Mouse (Mus musculus) forebrain, embryonic 15.5 days (tissue): ENCODE results near the gene Nup214. TPM values are rescaled to one million over a fixed set of nuclear protein-coding genes. Genes with fewer than 3 reads are reported as not detected.
A peak's percentile ranks its signal among the peaks of the same experiment; 100 is the strongest.
"Not testable (repeated sequence)": the region's sequence is repeated elsewhere in the genome, so short reads cannot be mapped to it uniquely, and the experiment has no call there.

Source experiments
- ATAC-seq: fragments of 200-750 bp; cut with Nextera tagmentation; replicated peaks from 2 replicates; pipeline ENCODE4 v1.8.0; 2017; ENCODE audit warnings: mild to moderate bottlenecking, moderate TSS enrichment, moderate library complexity
- H3K27ac ChIP-seq: fragments of 300-500 bp; sonication (generic); replicated peaks from 2 replicates; pipeline ENCODE4 v1.5.1; 2015; ENCODE audit warnings: mild to moderate bottlenecking, inconsistent platforms
- H3K27me3 ChIP-seq: fragments of 300-500 bp; sonication (generic); 2 replicates; pipeline ENCODE4 v1.6.1; 2015; ENCODE audit warnings: inconsistent platforms
- H3K36me3 ChIP-seq: fragments of 300-500 bp; sonication (generic); 2 replicates; pipeline ENCODE4 v1.6.1; 2015; ENCODE audit warnings: mild to moderate bottlenecking, inconsistent platforms
- H3K4me1 ChIP-seq: fragments of 300-500 bp; sonication (generic); 2 replicates; pipeline ENCODE4 v1.6.1; 2015; ENCODE audit warnings: inconsistent platforms
- H3K4me2 ChIP-seq: fragments of 300-500 bp; sonication (generic); replicated peaks from 2 replicates; pipeline ENCODE4 v1.6.1; 2015; ENCODE audit warnings: mild to moderate bottlenecking, inconsistent platforms
- H3K4me3 ChIP-seq: fragments of 300-500 bp; sonication (generic); 2 replicates; pipeline ENCODE4 v1.5.1; 2015; ENCODE audit warnings: mild to moderate bottlenecking, inconsistent platforms
- H3K9ac ChIP-seq: fragments of 300-500 bp; sonication (generic); replicated peaks from 2 replicates; pipeline ENCODE4 v1.6.1; 2015; ENCODE audit warnings: mild to moderate bottlenecking, inconsistent platforms
- H3K9me3 ChIP-seq: fragments of 300-500 bp; sonication (generic); 2 replicates; pipeline ENCODE4 v1.6.1; 2016; ENCODE audit warnings: inconsistent platforms
- WGBS: fragments of 180-500 bp; shearing (Covaris S2); methylation state at CpG from one replicate; pipeline ENCODE4 v1.1.7; 2015; ENCODE audit warnings: mixed read lengths; 5-methylcytosine and 5-hydroxymethylcytosine counted together
- polyA plus RNA-seq: library from polyadenylated mRNA; unstranded; fragments of >200 nt; fragmentation: Nextera tagmentation; extraction: Ambion mirVana; gene quantifications from 2 replicates; pipeline ENCODE4 v1.2.1, GENCODE M21; 2015

Nup214 gene
- polyA plus RNA-seq, 1 experiment from 2014 or later = 72.9 TPM

DNA sequence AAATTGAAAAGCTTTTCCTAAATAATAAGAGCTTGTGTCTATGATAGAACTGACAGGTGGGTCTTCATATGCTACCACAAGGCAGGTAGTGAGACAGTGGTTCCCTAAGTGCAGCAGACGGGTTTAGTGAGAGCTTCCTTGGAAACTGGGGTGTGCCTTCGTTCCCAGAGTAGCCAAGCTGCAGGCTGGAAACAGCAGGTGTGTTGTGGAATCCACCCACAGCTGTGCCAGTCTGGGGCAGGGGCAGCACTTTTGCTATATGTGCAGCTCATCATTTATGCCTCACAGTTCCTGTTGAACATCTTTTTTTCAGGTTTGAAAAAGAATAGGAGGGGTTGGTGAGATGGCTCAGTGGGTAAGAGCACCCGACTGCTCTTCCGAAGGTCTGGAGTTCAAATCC, 50.1 kb downstream of the Nup214 start:
- WGBS = 87% methylated on average over 4 of the region's 4 CpGs
- Histone ChIP-seq H3K9ac (no peak overlapping the region), H3K4me1 (no peaks in the 10 kb centered on the region), H3K27me3 (no peaks in the 10 kb centered on the region), H3K4me3 (no peak overlapping the region), H3K36me3 (peaks cover 80% of the 10 kb centered on the region), H3K4me2 (no peak overlapping the region), H3K27ac (no peak overlapping the region), H3K9me3 (no peaks in the 10 kb centered on the region)
- no peak for ATAC-seq

DNA sequence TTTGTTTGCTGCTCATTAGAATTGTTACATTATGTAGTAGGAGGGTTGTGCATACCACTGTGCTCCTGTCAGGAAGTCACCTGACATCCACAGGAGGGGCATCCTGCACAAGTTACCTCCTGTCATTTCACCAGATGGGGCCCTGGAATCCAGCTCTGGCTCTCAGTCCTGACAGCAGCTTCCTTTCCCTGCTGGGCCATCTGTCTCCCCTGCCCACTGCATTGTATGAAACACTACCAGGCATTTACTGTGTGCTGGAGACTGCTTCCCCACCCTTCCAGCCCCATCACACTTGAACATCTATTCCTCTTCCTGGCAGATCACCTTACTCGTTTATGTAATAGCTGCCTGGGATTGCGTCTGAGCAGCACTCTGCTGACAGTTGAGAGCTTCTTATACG, 55.4 kb downstream of the Nup214 start:
- Histone ChIP-seq H3K4me2 (no peak overlapping the region), H3K27ac (peak overlapping the region; percentile 28; the same call in 1 of the 2 replicates), H3K9me3 (no peaks in the 10 kb centered on the region), H3K4me3 (no peak overlapping the region), H3K27me3 (no peaks in the 10 kb centered on the region), H3K9ac (no peak overlapping the region), H3K36me3 (peaks cover 73% of the 10 kb centered on the region), H3K4me1 (no peaks in the 10 kb centered on the region)
- WGBS = 73% methylated on average over 3 of the region's 3 CpGs
- no peak for ATAC-seq

DNA sequence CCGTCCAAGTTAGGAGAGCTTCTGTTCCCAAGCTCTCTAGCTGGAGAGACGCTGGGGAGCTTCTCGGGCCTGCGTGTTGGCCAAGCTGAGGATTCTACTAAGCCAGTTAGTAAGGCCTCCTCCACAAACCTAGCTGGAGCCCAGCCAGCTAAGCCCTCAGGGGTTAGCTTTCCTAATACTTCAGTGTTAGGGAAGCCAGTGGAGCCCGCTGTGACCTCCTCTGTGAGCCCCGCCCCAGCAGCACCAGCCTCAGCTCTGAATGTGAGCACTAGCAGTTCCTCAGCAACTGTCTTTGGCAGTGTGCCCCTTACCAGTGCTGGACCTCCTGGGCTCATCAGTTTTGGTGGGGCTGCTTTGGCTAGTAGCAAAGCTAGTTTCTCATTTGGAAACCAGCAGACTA, 59.2 kb downstream of the Nup214 start:
- no peak for ATAC-seq
- H3K9me3 ChIP-seq = no peaks in the 10 kb centered on the region
- H3K27ac ChIP-seq = no peak overlapping the region
- no peak overlapping the region for H3K9ac ChIP-seq
- no peaks in the 10 kb centered on the region for H3K27me3 ChIP-seq
- no peaks in the 10 kb centered on the region for H3K4me1 ChIP-seq
- WGBS = 87% methylated on average over 6 of the region's 6 CpGs
- no peak overlapping the region for H3K4me3 ChIP-seq
- peaks cover 78% of the 10 kb centered on the region for H3K36me3 ChIP-seq
- no peak overlapping the region for H3K4me2 ChIP-seq

DNA sequence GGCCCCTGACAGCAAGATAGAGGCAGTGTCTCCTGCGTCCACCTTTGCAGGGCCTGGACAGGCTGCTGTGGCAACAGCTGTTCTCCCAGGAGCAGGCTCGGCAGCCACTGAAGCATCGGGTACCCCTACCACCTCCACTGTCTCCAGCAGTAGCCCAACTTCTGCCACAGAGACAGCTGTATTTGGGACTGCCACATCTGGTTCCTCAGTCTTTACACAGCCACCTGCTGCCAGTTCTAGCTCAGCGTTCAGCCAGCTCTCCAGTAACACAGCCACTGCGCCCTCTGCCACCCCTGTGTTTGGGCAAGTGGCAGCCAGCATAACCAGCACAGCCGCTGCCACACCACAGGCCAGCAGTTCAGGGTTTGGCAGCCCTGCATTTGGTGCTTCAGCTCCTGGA, 60.0 kb downstream of the Nup214 start:
- Histone ChIP-seq H3K27ac (no peak overlapping the region), H3K4me1 (no peaks in the 10 kb centered on the region), H3K9ac (no peak overlapping the region), H3K27me3 (no peaks in the 10 kb centered on the region), H3K4me3 (no peak overlapping the region), H3K9me3 (no peaks in the 10 kb centered on the region), H3K36me3 (peaks cover 81% of the 10 kb centered on the region), H3K4me2 (no peak overlapping the region)
- no peak for ATAC-seq
- WGBS = 96% methylated on average over 6 of the region's 6 CpGs

DNA sequence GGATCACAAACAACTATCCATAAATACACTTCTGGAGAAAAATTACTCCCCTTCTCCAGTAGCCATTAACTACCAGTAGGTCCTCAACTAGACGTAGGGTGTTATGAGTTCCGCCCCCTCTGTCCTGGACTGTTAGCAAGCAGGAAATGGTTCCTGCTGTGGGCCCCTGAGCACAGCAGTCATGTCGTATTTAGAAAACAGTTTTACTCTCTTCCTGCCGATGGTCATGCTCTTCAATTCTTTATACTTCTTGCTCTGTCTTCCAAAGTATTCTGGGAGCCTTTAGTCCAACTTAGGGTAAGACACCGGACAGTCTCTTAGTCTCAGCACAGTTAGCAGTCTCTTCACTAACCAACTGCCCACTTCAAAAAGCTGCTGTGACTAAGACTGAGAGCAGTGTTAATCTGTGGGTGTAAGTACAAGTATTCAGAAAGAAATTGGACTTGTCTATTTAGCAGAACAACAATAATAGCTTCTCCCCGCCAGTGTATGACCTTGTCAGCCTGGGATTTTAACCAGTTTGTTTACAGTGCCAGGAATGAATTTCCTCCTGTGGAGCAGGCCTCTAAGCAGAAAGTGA, 63.1 kb downstream of the Nup214 start:
- H3K4me3 ChIP-seq = no peak overlapping the region
- H3K27me3 ChIP-seq = no peaks in the 10 kb centered on the region
- no peak overlapping the region for H3K9ac ChIP-seq
- H3K4me1 ChIP-seq = no peaks in the 10 kb centered on the region
- no peak for ATAC-seq
- H3K4me2 ChIP-seq = no peak overlapping the region
- 86% methylated on average over 6 of the region's 6 CpGs for WGBS
- H3K27ac ChIP-seq = no peak overlapping the region
- peaks cover 89% of the 10 kb centered on the region for H3K36me3 ChIP-seq
- H3K9me3 ChIP-seq = no peaks in the 10 kb centered on the region

DNA sequence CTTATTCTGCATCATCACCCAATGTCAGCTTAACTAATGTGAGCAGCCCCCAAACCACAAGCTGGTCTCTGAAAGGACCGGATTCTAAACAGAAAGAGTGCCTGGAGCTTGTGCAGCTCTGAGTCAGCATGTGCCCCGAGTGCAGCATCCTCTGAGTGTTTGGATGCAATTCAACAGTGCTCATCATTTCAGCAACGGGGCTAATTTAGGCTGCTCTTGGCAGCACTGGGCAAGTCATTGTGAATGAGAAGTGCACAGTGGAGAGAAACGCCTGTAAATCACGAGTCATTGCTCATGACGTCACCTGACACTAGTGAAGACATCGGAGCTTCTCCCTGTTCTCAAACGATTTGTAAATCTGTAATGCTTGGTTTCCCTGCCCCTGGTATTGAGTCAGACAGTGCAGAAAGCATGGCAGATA, 64.4 kb downstream of the Nup214 start:
- no peaks in the 10 kb centered on the region for H3K9me3 ChIP-seq
- H3K27me3 ChIP-seq = no peaks in the 10 kb centered on the region
- H3K27ac ChIP-seq = no peak overlapping the region
- no peak overlapping the region for H3K4me2 ChIP-seq
- ATAC-seq = no peak
- H3K4me3 ChIP-seq = no peak overlapping the region
- no peak overlapping the region for H3K9ac ChIP-seq
- peaks cover 92% of the 10 kb centered on the region for H3K36me3 ChIP-seq
- no peaks in the 10 kb centered on the region for H3K4me1 ChIP-seq
- 74% methylated on average over 8 of the region's 8 CpGs for WGBS

DNA sequence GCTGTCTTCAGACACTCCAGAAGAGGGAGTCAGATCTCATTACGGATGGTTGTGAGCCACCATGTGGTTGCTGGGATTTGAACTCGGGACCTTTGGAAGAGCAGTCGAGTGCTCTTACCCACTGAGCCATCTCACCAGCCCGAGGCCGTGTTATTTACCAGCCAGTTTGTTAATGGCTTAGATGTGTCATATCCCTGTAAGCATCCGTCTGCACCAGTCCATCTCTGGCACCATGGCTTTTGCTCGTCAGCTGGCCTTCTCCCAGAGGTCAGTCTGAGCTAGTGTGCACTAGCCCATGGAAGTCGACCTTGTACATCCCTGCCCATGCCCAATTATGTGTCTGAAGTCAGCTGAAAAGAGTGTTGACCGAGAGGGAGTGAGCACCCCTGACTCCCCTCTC, 66.4 kb downstream of the Nup214 start:
- H3K27me3 ChIP-seq, ATAC-seq, H3K27ac ChIP-seq, H3K4me1 ChIP-seq, H3K4me2 ChIP-seq, H3K9me3 ChIP-seq, H3K4me3 ChIP-seq, H3K9ac ChIP-seq: not testable (repeated sequence)
- 94% methylated on average over 9 of the region's 9 CpGs for WGBS
- peaks cover 84% of the 10 kb centered on the region for H3K36me3 ChIP-seq

DNA sequence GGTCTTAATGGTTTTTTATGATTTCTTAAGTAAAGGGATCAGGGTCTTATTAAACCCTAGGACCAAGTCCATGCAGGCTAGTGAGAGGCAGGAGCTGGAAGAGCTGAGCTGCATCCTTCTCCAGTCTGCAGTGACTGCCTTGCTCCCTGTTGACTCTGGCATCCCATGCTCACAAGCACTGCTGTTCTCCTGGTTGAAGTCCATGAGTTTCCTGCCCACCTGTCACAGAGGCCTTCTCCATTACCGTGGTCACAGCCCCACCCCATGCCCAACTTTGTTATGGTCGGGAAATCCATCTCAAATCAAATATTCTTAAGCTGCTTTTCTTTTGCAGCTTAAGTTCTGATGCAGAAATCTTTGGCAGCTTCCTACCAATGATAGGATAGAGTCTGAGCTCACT, 66.9 kb downstream of the Nup214 start:
- H3K27ac ChIP-seq = no peak overlapping the region
- H3K36me3 ChIP-seq = peaks cover 86% of the 10 kb centered on the region
- 87% methylated on average over 2 of the region's 2 CpGs for WGBS
- no peak overlapping the region for H3K9ac ChIP-seq
- H3K9me3 ChIP-seq = no peaks in the 10 kb centered on the region
- H3K4me1 ChIP-seq = no peaks in the 10 kb centered on the region
- no peak for ATAC-seq
- H3K4me3 ChIP-seq = no peak overlapping the region
- H3K4me2 ChIP-seq = no peak overlapping the region
- H3K27me3 ChIP-seq = no peaks in the 10 kb centered on the region

DNA sequence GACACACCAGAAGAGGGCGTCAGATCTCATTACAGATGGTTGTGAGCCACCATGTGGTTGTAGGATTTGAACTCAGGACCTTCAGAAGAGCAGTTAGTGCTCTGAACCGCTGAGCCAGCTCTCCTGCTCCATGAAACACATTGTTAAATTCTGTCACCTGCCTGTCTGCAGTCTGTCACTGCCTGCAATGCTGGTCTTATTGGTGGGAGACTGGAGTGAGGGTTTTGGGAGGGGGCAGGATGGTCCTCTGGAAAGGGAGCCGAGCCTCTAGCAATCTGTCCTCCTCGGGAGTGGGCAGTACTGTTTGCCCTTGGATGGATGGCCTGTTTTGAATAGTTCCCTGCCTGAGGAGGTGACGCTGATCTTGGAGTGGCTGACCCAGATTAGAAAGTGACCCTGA, 69.6 kb downstream of the Nup214 start:
- H3K9ac ChIP-seq = no peak overlapping the region
- H3K27ac ChIP-seq = no peak overlapping the region
- no peaks in the 10 kb centered on the region for H3K27me3 ChIP-seq
- no peaks in the 10 kb centered on the region for H3K4me1 ChIP-seq
- H3K9me3 ChIP-seq = no peaks in the 10 kb centered on the region
- no peak for ATAC-seq
- H3K36me3 ChIP-seq = peaks cover 78% of the 10 kb centered on the region
- no peak overlapping the region for H3K4me2 ChIP-seq
- WGBS = 75% methylated on average over 5 of the region's 5 CpGs
- H3K4me3 ChIP-seq = no peak overlapping the region

DNA sequence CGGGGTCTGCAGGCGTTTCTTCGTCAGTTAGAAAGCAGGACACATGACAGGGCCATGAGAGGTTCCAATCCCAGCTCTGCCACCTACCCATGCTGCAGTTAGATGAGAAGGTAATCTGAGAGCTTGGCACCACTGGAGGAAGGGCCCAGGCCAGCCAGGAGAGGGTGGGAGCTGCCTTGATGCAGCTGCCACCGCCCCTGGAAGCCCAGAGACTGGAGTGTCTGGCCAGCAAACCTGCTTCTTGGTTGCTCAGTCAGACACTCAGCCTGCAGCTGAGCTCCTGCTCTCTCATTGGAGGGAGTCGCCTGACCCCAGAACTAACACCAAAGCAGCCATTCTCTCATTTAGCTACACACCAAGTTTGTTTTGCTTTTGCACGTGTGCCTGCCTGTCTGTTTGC, 71.1 kb downstream of the Nup214 start:
- Histone ChIP-seq H3K36me3 (peaks cover 77% of the 10 kb centered on the region), H3K27me3 (no peaks in the 10 kb centered on the region), H3K27ac (no peak overlapping the region), H3K9me3 (no peaks in the 10 kb centered on the region), H3K9ac (no peak overlapping the region), H3K4me3 (no peak overlapping the region), H3K4me2 (no peak overlapping the region), H3K4me1 (no peaks in the 10 kb centered on the region)
- ATAC-seq = no peak
- WGBS = 88% methylated on average over 6 of the region's 6 CpGs

DNA sequence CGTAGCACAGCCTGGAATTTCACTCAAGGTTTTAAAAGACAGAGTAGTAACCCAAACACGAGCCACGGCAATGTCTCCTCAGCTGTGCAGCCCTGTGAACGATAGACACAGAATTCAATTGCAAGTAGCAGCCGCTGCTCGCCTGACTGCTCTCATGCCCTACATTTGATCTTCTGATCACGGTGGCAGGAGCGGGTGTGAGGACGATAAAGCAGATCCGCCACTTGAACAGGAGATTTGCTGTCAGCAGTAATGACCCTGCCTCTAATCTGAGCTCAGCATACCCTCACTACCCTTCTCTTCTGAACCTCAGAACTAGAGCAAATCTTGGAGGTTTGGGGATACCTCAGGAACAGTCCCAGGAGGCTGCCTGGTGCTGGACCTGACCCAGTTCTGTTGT, 71.8 kb downstream of the Nup214 start:
- H3K4me1 ChIP-seq = no peaks in the 10 kb centered on the region
- H3K27me3 ChIP-seq = no peaks in the 10 kb centered on the region
- 91% methylated on average over 10 of the region's 10 CpGs for WGBS
- peaks cover 78% of the 10 kb centered on the region for H3K36me3 ChIP-seq
- H3K4me3 ChIP-seq = no peak overlapping the region
- no peak overlapping the region for H3K27ac ChIP-seq
- no peak overlapping the region for H3K9ac ChIP-seq
- no peak overlapping the region for H3K4me2 ChIP-seq
- ATAC-seq = no peak
- H3K9me3 ChIP-seq = no peaks in the 10 kb centered on the region

DNA sequence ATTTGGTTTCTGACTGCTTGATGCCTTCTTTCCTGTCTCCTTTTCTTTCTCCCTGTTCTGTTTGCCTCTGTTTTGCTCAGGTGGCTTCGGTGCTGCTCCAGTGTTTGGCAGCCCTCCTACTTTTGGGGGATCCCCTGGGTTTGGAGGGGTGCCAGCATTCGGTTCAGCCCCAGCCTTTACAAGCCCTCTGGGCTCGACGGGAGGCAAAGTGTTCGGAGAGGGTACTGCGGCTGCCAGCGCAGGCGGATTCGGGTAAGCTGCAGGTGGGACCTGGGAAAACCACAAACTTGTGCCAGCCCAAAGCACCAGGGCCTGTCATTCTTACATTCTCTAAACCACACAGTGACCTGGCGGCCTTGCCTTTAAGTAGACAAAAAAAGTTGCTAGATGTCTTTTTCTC, 73.1 kb downstream of the Nup214 start:
- Histone ChIP-seq H3K4me1 (no peaks in the 10 kb centered on the region), H3K4me3 (no peak overlapping the region), H3K9me3 (no peaks in the 10 kb centered on the region), H3K9ac (no peak overlapping the region), H3K27me3 (no peaks in the 10 kb centered on the region), H3K27ac (no peak overlapping the region), H3K36me3 (peaks cover 78% of the 10 kb centered on the region), H3K4me2 (no peak overlapping the region)
- 76% methylated on average over 10 of the region's 10 CpGs for WGBS
- no peak for ATAC-seq

DNA sequence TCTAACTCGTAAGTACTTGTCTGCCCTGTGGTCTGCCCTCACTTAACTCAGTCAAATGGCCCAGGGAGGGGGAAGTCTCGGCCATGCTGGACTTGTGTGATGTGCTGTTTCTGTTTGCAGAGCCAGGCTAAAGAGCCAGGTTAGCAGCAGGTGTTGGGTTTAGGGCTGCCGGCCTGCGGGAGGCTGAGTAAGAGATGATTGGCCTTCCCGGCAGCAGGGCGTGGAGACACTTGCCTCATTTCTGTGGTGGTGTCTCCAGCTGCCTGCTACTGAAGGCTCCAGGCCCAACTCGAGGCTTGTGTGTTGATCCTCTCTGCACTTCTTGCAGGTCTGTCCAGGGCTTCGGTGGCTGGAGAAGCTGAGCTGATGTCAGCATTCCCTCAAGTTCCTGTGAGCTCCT, 77.6 kb downstream of the Nup214 start:
- Histone ChIP-seq H3K27me3 (no peaks in the 10 kb centered on the region), H3K4me1 (no peaks in the 10 kb centered on the region), H3K9me3 (no peaks in the 10 kb centered on the region), H3K4me3 (no peak overlapping the region), H3K27ac (no peak overlapping the region), H3K4me2 (no peak overlapping the region), H3K36me3 (peaks cover 54% of the 10 kb centered on the region; the same call in 1 of the 2 replicates), H3K9ac (no peak overlapping the region)
- ATAC-seq = no peak
- 86% methylated on average over 8 of the region's 8 CpGs for WGBS
